Mouse (Mus musculus) spleen, adult 2 months (tissue): Measurements from ENCODE around the gene Pdss2. TPM values are rescaled to one million over a fixed set of nuclear protein-coding genes. Genes with fewer than 3 reads are reported as not detected.

Experiments
- DNase-seq, 2 experiments: peaks; one replicate each; pipeline versions ENCODE4 v3.0.0 to v3.0.0-alpha.2; 2012 to 2021; ENCODE audit warnings: low spot score in 2 of 2, low read depth in 1 of 2
- H3K27ac ChIP-seq: fragments of 200-500 bp; 2 replicates; pipeline ENCODE4 v1.5.1; 2012; ENCODE audit warnings: low read length, inconsistent platforms; ENCODE audit not compliant: insufficient read depth
- H3K27me3 ChIP-seq: fragments of 200-500 bp; 2 replicates; pipeline ENCODE4 v1.6.1; 2012; ENCODE audit warnings: mild to moderate bottlenecking, moderate library complexity, low read length, inconsistent platforms; ENCODE audit not compliant: control insufficient read depth, insufficient read depth
- H3K36me3 ChIP-seq: fragments of 200-500 bp; 2 replicates; pipeline ENCODE4 v1.6.1; 2012; ENCODE audit warnings: mild to moderate bottlenecking, low read length, inconsistent platforms; ENCODE audit not compliant: control insufficient read depth, insufficient read depth
- H3K4me1 ChIP-seq: fragments of 200-500 bp; 2 replicates; pipeline ENCODE4 v1.6.1; 2011; ENCODE audit warnings: inconsistent platforms; ENCODE audit not compliant: control insufficient read depth, insufficient read depth, insufficient read length
- H3K4me3 ChIP-seq: fragments of 200-500 bp; 2 replicates; pipeline ENCODE4 v1.5.1; 2011; ENCODE audit warnings: mild to moderate bottlenecking, inconsistent platforms; ENCODE audit not compliant: insufficient read depth, insufficient read length; ENCODE audit errors: extremely low read depth
- CTCF ChIP-seq: fragments of 200-500 bp; IDR thresholded peaks from 2 replicates; pipeline ENCODE4 v1.5.1; 2011; ENCODE audit warnings: mild to moderate bottlenecking, inconsistent platforms; ENCODE audit not compliant: insufficient read depth, insufficient read length, insufficient replicate concordance; ENCODE audit errors: extremely low read depth
- POLR2A ChIP-seq: fragments of 200-500 bp; IDR thresholded peaks from 2 replicates; pipeline ENCODE4 v1.6.1; 2011; ENCODE audit warnings: low read depth, low read length, inconsistent platforms
- WGBS: fragments of 180-500 bp; shearing (Covaris S2); methylation state at CpG from one replicate; pipeline ENCODE4 v1.1.7; 2018; 5-methylcytosine and 5-hydroxymethylcytosine counted together
- polyA plus RNA-seq: library from polyadenylated mRNA; depleted of rRNA; stranded (reverse); fragments of >200 nt; gene quantifications from 2 replicates; pipeline ENCODE4 v1.2.3, GENCODE M21; 2012

Pdss2 gene
- polyA plus RNA-seq, 1 experiment = 4.6 TPM

DNA sequence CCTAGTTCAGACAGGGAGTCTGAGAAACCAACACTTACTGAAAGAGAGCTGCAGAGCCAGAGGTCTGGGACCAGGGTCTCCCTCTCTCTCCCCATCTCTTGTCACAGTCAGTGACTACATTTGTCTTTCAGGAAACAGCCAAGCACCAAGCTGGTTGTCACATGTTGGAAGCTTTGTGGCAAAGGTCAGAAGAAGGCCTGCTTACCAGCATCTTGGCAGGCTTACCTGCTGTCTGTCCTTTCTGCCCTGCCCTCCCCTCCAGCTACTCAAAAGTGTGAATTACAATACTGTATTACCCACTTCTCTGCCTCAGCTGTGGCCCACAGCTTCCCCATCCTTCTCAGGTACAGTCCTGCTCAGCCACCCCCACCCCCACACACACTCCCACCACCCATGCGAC, 232.9 kb downstream of the Pdss2 start:
- H3K27me3 ChIP-seq = no peaks in the 10 kb centered on the region
- no peak for TF ChIP-seq POLR2A
- no peak for TF ChIP-seq CTCF
- H3K4me1 ChIP-seq = no peaks in the 10 kb centered on the region; the same call in 1 of the 2 replicates
- no peak overlapping the region for H3K4me3 ChIP-seq
- H3K36me3 ChIP-seq = no peaks in the 10 kb centered on the region
- no peak overlapping the region for H3K27ac ChIP-seq
- DNase-seq = no peak
- 88% methylated on average over 1 of the region's 1 CpGs for WGBS

DNA sequence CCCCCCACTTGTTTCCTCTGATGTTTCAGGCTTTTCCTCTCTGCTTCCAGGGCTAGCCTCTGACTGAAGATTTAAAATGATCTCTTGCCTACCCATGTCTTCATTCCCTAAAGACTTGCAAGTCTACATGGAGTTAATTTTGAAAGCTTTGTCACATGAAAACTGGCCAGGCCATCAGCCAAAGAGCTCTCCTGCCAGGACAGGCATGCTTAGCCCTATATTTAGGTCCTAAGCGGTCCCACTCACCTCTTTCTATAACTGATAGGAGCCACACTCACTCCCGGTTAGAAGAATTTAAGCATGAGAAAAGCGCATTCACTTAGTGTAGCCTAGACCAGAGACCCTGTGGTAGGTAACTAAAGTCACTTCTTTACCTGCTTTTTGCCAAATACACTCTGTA, 233.4 kb downstream of the Pdss2 start:
- no peak overlapping the region for H3K27ac ChIP-seq
- H3K36me3 ChIP-seq = no peaks in the 10 kb centered on the region
- 94% methylated on average over 3 of the region's 3 CpGs for WGBS
- no peaks in the 10 kb centered on the region for H3K27me3 ChIP-seq
- H3K4me3 ChIP-seq = no peak overlapping the region
- TF ChIP-seq POLR2A (no peak), CTCF (no peak)
- DNase-seq = no peak
- no peaks in the 10 kb centered on the region; the same call in 1 of the 2 replicates for H3K4me1 ChIP-seq

DNA sequence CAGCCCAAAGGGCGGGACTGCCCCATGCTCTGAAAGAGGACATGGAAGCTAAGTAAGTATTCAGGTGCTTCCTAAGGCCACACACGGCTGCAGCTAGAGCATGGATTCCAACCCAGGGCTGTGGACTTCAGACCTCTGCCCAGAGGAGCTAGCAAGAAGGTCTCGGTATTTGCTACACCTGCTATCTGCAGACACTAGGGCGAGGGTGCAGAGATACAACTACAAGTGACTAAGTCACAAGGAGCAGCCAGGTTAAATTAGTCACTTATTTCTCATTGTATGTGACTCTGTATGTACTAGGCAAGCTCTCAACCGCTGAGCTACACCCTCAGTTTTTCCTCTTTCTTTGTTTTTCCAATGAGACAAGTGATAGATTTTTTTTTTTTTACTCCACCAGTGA, 241.5 kb downstream of the Pdss2 start:
- DNase-seq = no peak
- no peaks in the 10 kb centered on the region for H3K36me3 ChIP-seq
- WGBS = 91% methylated on average over 5 of the region's 5 CpGs
- no peaks in the 10 kb centered on the region for H3K27me3 ChIP-seq
- TF ChIP-seq POLR2A (no peak), CTCF (no peak)
- no peak overlapping the region for H3K4me3 ChIP-seq
- no peak overlapping the region for H3K27ac ChIP-seq
- no peaks in the 10 kb centered on the region for H3K4me1 ChIP-seq

DNA sequence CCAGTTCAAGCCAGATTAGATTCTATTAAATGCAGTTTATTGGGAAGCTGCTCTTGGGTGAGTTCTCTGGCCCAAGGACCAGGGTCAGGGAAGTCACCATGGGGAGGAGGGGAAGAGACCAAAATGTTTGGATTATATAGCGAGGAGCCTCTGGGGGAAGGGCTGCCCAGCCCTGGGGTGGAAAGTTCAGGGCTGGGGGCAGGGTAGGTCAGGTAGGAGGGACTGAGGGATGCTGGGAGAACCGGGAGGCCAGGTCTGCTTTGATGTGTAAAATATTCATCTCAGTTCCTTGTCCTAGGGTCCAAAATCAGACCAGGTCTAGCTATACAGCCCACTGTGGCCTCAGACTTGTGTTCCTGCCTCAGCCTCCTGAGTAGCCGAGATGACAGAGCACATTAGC, 241.9 kb downstream of the Pdss2 start:
- no peaks in the 10 kb centered on the region for H3K4me1 ChIP-seq
- H3K27ac ChIP-seq = no peak overlapping the region
- no peak for DNase-seq
- WGBS = 84% methylated on average over 3 of the region's 3 CpGs
- H3K4me3 ChIP-seq = no peak overlapping the region
- H3K27me3 ChIP-seq = no peaks in the 10 kb centered on the region
- H3K36me3 ChIP-seq = no peaks in the 10 kb centered on the region
- no peak for TF ChIP-seq POLR2A
- no peak for TF ChIP-seq CTCF

DNA sequence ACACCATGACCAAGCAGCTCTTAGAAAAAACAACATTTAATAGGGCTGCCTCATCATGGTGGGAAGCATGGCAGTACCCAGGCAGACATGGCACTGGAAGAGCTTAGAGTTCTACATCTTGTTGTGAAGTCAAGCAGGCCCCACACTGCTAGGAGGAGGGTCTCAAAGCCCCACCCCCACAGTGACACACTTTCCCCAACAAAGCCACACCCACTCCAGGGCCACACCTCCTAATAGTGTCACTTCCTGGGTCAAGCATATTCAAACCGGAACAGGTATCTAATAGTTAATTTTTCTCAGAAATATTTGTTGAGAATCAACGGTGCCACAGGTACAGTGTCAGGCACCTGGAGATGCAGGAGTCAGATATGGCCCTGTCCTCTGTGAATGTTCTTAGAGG, 244.9 kb downstream of the Pdss2 start:
- H3K36me3 ChIP-seq = no peaks in the 10 kb centered on the region
- TF ChIP-seq CTCF (no peak), POLR2A (no peak)
- DNase-seq = no peak
- H3K4me1 ChIP-seq = no peaks in the 10 kb centered on the region
- H3K4me3 ChIP-seq = no peak overlapping the region
- WGBS = 91% methylated on average over 2 of the region's 2 CpGs
- no peak overlapping the region for H3K27ac ChIP-seq
- H3K27me3 ChIP-seq = no peaks in the 10 kb centered on the region

DNA sequence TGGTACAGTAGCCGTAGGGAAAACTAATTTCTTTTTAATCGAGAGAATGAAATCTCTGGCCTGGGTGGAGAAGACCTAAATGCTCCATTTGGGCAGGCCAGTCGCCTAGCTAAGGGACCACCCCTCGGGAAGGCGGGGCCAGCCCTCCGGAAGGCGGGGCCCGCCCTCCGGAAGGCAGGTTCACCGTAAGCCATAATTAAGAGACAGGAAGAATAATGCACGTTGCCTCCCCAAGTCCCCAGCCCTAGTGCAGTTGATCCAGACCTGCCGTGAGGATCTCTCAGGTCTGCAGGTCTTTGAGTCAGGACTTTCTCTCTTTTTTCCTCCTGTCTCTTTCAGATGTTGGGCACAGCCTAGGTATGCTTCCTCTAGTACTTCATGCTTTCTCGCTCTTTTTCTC, 246.4 kb downstream of the Pdss2 start:
- DNase-seq = peak in 1 of 2 experiments; percentile 7
- TF ChIP-seq POLR2A = no peak
- TF ChIP-seq CTCF = no peak
- 43% methylated on average over 13 of the region's 13 CpGs for WGBS
- no peaks in the 10 kb centered on the region for H3K27me3 ChIP-seq
- H3K4me1 ChIP-seq = no peaks in the 10 kb centered on the region
- H3K27ac ChIP-seq = no peak overlapping the region
- no peaks in the 10 kb centered on the region for H3K36me3 ChIP-seq
- H3K4me3 ChIP-seq = no peak overlapping the region

DNA sequence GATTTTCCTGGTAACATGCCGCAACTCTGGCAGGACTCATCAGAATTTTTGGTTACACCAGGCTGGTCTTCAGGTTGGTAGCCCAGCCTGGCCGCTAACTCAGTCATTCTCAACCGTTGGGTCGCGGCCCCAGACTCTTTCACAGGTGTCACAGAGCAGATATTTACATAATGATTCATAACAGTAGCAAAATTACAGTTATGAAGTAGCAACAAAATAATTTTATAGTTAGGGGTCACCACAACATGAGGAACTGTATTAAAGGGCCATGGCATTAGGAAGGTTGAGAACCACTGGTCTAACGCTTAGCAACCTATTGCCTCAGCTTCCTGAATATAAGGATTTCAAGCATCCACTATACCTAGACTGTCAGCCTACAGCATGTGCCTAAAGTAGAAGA, 247.0 kb downstream of the Pdss2 start:
- Histone ChIP-seq H3K36me3 (no peaks in the 10 kb centered on the region), H3K4me3 (no peak overlapping the region), H3K27me3 (no peaks in the 10 kb centered on the region), H3K4me1 (no peaks in the 10 kb centered on the region), H3K27ac (no peak overlapping the region)
- TF ChIP-seq CTCF = no peak
- TF ChIP-seq POLR2A = no peak
- DNase-seq = no peak
- 93% methylated on average over 6 of the region's 6 CpGs for WGBS
